Mouse (Mus musculus) frontal cortex, postnatal 10 days (tissue): ENCODE measurements around the gene Usp2.

Source experiments
- DNase-seq, 2 experiments: peaks; one replicate each; pipeline ENCODE4 v3.0.0; 2022; ENCODE audit warnings: low spot score in 2 of 2, mixed read lengths in 1 of 2

Gene Usp2

GRCm38 (mm10) chr9:44075276-44075995 is 8.6 kb downstream of the Usp2 start:
- no peak for DNase-seq

DNA sequence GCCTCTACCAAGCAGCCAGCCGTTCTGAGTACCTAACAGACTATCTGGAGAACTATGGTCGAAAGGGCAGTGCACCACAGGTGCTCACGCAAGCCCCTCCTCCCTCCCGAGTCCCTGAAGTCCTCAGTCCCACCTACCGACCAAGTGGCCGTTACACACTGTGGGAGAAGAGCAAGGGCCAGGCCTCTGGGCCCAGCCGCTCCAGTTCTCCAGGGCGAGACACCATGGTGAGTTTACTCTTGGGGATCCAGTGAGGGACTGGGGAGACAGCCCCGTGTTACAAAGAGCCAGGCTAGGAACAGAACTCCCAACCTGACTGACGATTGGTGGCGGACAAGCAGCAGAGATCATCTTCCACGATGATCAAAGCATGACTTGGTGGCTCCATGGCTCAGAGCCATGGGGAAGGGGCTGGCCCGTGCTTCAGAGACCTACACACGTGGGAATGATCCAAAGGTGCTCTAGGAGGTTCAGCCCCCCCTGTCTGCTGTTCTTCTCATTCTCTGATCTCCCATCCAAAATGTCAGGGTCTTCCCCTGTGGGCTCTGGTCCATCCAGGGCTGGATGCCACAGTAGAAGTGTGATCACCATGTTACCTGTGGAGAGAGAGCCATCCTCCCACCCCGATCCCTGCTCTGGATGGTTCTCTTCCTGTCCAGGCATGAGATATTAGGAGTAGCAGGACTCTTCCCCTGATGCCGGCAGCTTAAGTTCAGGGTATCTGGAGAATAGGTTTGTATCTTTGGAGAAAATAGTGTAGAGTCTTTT is 9.4 kb downstream of the Usp2 start:
- DNase-seq, result no peak

DNA sequence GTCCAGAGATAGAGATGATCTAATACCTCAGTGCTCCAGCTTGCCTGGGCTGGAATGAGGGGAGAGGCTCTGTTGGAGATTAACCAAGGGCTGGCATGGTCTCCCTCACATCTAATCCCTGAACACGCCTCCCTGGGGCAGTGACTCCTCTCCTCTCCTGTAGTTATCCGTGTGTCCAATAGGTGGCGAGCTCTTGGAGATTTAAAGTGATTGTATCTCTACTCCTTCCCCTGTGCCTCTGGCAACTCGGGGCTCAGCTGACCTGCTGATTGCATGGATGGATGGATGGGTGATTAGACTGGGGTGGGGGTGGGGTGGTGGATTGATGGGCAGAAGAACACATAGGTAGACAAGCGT is 9.9 kb downstream of the Usp2 start:
- DNase-seq, result no peak

DNA sequence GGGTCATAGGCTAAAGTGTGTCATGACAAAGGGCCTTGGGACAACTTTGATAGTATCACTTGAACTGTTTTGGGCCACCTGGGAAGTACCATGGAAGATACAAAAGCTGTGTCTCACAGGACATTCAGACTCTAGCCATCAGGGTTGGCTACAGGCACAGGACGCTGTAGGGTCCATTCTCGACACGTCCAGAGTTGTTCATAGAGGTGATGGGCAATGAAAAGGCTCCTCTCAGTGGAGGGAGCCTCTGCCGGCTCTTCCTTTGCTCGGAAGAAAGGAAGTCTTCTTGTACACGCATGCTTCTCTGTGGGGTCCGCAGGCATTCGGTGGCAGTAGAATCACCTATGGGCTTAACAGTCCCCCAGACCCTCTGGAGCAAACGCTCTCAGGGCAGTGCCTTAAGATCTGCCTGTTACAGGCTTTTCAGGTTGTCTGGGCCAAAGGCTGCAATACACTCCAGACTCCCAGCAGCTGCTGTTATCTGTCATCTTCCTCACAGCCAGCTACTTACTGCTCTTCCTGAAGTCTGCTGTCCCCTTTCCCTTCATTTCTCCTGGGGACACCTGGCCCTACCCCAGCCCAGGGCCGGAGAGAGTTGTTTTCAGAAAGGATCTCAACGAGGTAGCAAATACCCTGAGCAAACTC is 10.6 kb downstream of the Usp2 start:
- no peak for DNase-seq

GRCm38 (mm10) chr9:44078136-44078797 is 11.4 kb downstream of the Usp2 start:
- no peak for DNase-seq

DNA sequence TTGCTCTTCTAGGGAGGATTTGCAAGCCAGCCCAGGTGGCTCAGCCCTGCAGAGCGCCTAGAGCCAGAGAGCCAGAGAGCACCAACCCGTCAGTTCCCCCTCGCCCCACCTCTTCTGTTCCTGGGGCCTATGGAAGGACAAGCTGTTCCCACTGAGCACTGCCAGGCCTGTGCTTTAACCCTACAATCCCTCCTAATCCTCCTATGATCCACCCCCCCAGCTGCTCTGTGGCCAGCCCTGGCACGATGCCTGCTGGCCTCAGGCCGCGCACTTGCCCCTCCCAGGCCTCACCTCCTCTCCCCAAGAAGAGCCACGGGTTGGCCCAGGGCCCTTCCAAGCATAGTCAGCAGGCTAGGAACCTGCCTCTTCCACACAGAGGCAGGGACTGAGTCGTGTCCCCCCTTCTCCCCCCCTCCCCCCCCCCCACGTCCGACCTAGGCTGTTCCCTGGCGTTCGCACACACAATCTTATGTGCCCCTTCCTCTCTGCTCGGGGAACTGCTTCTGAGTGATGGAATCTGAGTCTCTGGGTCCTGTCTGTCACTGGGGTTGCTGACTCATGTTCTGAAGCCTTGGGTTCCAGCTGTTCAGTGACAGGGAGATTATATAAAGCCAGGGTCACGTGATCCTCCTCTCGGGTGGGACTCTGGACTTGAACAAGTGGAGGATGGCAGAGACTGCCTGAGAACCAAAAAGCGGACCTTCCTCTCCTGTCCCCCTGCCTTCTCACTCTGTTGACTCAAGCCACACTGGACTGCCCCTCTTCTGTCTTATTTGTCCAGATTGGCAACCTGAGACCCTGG is 12.3 kb downstream of the Usp2 start:
- DNase-seq, result peak in 1 of 2 experiments; percentile 70

DNA sequence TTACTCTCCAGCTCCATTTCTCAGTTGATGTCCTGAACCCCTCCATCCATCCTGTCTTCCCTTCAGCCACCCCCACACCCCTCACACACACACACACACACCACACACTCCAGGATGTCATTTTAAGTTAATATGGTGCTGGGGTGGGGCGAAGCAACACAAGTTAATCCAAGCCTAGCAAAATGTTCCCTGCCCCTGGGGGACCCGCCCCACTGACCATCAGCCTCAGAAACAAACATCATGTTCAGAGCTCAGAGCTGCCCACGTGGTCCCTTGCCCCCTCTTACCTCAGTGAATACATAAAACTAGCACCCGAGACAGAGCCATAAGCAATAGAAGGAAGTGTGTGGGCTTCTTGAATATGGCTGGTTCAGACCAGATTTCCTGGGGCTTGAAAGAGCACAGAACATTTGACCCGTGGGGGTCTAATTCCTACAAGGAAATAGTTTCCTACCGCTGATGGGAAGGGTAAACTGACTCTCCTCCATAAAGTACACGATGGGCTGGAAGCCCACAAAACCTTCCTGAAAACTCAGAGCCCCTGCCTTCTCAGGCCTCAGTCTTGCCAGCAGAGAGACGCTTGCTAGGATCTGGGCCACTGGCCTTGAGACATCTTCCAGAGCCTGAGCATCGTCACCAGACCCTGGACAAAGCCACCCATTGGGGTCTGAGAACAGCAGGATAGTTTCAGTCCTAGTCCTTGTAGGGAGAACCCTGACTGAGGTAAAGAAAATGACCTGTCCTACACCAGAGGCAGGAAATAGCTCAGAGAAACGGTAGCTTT is 13.4 kb downstream of the Usp2 start:
- DNase-seq, result no peak

DNA sequence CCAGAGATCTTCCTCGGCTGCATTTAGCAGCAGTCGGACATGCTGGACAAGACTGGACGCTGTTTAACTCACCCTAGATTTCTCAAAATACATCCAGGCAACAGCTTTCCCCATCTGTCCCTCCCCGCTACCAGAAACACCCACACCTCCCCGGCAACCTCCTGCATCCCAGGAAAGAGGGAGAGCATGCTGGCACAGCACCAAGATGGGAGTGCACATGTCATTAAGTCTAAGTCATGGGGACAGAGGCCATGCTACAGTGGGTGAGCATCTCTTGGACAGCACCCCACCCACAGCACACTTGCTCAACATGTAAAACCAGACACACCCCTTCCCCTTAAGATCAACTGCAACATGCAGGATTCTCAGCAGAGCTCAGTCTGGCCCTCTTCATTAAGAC is 14.1 kb downstream of the Usp2 start:
- DNase-seq, result no peak

DNA sequence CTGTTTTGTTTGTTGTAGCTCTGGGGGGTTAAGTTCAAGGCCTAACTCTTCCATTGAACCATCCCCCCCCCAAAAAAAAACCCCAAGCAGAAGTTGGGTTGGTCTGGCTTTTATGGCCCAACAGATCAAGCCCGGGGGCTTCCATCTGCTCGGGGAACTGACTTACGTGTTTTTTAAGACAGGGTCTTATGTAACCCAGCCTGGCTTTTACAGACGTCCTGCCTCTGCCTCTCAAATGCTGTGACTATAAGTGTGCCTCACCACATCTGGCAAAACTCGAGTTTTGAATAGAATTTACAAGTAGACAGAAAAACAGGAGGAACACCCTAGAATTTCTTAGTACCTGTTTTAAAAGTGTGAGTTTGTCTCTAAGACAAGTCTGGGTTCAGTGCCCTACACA is 14.8 kb downstream of the Usp2 start:
- no peak for DNase-seq

GRCm38 (mm10) chr9:44082266-44082665 is 15.4 kb downstream of the Usp2 start:
- no peak for DNase-seq

DNA sequence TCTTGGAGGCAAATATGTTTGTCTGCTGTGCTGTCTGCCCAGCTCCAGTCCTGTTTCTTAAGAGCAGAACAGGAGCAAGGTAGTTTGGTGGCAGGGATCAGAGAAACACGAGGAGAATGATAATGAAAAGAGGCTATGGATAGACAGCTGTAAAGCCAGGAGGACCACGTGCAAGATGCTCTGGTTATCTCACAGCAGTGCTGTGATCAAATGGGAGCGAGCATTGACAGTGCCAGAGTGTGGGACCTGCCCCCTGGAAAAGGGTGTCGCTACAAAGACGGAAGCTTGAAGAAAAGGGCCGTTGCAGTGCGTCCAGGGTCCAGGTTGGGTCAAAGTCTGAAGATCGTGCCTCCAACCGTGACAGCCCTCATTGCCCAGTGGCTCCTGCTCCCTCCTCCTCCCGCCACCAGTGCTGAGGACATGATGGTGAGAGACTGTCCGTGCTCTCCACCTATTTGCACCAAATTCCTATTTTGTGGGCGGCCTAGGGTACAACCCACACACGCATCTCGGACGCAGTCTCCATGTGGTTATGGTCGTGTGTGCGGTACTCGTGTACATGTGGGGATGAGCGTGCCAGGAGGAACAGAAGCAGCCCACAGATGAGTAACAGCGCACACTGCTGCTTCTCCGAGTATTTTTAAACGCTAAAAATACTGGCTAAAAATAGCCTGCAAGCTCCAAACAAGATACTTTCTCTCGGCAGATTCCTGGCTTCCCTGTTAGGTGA is 16.7 kb downstream of the Usp2 start:
- peak; percentile 54 to 75 for DNase-seq

GRCm38 (mm10) chr9:44084236-44084635 is 17.4 kb downstream of the Usp2 start:
- no peak for DNase-seq

- peak; percentile 77 to 88 for DNase-seq
These were observed 17.9 kb downstream of the Usp2 start for GRCm38 (mm10) chr9:44084659-44085229.

- no peak for DNase-seq
These were observed 18.5 kb downstream of the Usp2 start for GRCm38 (mm10) chr9:44085276-44085675.

DNA sequence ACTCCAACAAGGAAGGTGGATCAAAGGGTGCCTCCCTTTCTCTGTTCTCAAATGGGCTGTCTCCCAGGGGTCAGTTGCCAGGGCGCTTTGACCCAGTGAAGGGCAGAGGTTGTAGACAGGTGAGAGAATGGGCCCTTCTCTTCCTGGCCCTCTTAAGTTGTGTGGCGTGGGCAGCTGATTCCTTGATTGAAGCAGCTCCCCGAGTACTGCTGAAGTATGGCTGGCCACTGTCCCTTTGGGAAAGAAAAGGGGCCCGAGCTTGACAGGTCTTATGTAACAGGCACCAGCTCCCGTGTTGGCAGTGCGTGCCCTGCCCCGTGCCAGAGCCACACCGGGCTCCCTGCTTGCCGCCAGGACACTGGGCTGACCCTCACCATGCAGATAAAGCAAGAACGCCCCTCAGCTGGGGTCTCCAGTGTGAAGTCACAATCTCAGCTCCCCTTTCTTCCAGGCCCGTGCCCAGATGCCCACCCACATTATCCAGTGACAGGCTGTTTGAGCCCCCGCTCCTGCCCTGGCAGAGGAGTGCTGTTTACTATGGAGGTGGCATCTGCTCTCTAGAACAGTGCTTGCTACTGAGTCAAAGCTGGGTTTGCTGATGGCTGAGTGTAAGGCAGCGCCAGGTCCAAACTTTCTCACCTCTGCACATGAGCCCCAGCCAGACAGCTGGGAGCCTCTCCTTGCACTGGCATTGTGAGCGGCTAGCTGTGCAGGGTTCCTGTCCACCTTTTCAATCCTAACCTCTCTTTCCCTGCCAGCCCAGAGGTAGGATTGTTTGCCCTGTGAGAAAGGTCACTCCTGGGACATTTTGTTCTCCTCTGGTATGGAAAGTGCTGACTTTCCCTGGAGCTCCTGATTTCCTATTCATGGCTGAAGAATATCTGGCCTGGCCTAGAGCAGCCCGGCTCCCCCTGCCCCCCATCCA is 19.2 kb downstream of the Usp2 start:
- peak in 1 of 2 experiments; percentile 59 for DNase-seq

DNA sequence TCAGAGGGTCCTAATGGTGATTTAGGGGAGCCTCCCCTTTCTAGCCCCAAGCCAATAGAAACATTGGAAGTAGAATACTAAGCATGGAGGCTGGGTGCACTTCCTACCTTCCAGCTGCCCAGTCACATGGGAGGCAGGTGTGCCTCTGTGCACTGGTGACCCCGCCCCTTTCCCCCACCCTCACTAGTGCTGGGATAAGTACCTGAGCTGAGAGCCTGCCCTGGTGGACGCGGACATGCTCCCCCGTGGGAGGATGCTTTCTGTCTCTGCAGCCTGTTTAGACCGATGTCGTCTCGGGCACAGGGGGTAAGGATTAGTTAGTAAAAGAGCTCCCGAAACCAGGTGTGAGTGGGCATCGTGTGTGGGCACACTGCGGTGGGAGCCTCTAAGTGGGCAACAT is 20.1 kb downstream of the Usp2 start:
- DNase-seq, result no peak

DNA sequence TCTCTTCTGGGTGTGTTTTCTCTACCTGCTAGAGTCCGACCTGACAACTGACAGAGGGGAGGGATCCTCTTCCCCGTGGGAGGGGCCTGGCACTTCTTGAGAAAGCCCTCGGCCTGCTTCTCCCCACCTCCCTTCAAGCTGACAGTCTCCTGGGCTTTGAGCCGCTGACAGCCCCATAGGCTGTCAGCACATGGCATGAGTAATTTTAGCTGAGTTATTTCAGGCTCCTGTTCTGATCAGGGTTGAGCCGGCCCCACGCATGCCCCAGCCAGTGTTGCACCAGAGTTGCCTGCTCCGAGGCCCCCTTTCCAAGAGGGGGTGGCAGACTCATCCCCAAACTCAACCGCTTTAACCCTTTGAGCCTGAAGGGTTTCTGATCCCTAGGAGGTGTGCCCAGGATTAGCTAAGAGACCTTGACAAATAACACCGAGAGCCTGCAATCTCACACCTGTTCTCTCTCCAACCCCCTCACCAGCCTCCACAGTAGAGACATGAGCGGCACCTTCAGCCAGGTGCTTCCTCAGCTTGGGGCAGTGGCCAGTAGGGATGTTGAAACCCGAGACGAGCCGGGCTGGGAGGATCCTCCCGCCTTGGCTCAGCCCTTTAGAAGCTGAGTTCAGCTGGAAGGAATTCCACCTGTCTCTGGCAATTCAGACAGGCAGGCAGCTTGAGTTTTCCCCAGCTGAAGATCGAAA is 21.1 kb downstream of the Usp2 start:
- DNase-seq, result peak in 1 of 2 experiments; percentile 69
